Mouse (Mus musculus) small intestine, adult 2 months (tissue): ENCODE results near the gene Pard3.

ENCODE experiments used
- CTCF ChIP-seq: fragments of 200-500 bp; IDR thresholded peaks from 2 replicates; pipeline ENCODE4 v1.5.1; 2012; ENCODE audit warnings: low read depth, mild to moderate bottlenecking, control low read depth, inconsistent platforms, low read length, moderate library complexity, mixed read lengths; ENCODE audit not compliant: insufficient replicate concordance, insufficient read length; ENCODE audit errors: extremely low read depth
- POLR2A ChIP-seq: fragments of 200-500 bp; IDR thresholded peaks from 2 replicates; pipeline ENCODE4 v1.6.1; 2012; ENCODE audit warnings: low read depth, mild to moderate bottlenecking, control low read depth, inconsistent platforms, low read length, moderate library complexity

GRCm38 (mm10) chr8:127447401-127447800 lies 383.7 kb downstream of the Pard3 start:
- TF ChIP-seq CTCF = no peak
- TF ChIP-seq POLR2A = no peak
